Mouse (Mus musculus) cortical plate, adult 2 months (tissue): ENCODE measurements at regions not wholly inside any gene's neighbourhood (a gene's known extent, or its start where the extent isn't known, plus 50 kb on each side); places are given as distances from the start of the nearest gene placed in this dataset.

Experiments
- CTCF ChIP-seq: fragments of 200-500 bp; IDR thresholded peaks from 2 replicates; pipeline ENCODE4 v1.5.1; 2011; ENCODE audit warnings: mild to moderate bottlenecking, control low read depth, low read length; ENCODE audit not compliant: insufficient read depth; ENCODE audit errors: extremely low read depth
- POLR2A ChIP-seq: fragments of 200-500 bp; IDR thresholded peaks from 2 replicates; pipeline ENCODE4 v1.6.1; 2011; ENCODE audit warnings: mild to moderate bottlenecking, low read length, control low read depth; ENCODE audit not compliant: insufficient read depth; ENCODE audit errors: extremely low read depth

- TF ChIP-seq CTCF (no peak), POLR2A (no peak)
Observed at GRCm38 (mm10) chr9:61711296-61711695, 203.0 kb downstream of the Rplp1 start.
